Mouse (Mus musculus): Measurements from ENCODE around the gene 1700011L22Rik.

The 1700011L22Rik gene

DNA sequence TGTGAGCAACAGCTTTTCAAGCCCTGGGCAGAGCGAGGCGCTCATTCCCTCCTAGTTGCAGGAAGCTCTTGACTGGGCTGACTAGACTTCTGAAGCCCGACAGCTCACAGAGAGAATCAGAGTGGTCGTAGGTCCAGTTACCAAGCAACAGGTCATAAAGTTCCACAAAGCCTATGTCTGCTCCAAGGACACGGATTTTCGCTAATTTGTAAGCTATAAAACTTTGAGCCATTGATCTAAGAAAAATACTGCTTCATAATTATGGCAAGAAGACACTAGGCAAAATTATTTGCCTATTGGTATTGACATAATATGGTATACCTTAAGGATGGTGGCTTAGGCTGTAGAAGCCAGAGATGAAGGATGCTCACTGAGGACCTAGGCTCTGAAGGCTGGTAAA lies at the start of gene 1700011L22Rik:
1700011L22Rik (minus strand) TSS at position 101 of the 400 bp plus-strand sequence.
- DNase-seq: no peak

DNA sequence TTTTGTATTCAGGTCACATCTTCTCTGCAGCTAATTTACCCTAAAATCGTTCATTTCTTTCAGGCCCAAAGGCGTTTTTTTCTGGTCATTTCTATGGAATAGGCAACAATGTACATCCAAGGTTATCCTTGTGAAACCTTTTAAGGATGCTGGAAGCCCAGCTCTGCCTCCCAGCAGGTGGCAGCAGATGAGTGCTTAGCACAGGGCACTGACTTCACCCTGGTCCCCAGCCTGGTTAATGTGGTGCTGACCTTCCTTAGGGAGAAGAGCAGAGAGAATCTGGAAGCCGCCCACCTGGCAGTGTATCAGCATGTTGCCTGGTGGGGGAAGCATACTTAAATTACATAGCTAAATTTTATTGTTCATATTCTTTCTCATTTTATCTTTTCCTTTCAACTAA lies 49.4 kb upstream of the 1700011L22Rik start:
- DNase-seq: peak; percentile 76 to 78

DNA sequence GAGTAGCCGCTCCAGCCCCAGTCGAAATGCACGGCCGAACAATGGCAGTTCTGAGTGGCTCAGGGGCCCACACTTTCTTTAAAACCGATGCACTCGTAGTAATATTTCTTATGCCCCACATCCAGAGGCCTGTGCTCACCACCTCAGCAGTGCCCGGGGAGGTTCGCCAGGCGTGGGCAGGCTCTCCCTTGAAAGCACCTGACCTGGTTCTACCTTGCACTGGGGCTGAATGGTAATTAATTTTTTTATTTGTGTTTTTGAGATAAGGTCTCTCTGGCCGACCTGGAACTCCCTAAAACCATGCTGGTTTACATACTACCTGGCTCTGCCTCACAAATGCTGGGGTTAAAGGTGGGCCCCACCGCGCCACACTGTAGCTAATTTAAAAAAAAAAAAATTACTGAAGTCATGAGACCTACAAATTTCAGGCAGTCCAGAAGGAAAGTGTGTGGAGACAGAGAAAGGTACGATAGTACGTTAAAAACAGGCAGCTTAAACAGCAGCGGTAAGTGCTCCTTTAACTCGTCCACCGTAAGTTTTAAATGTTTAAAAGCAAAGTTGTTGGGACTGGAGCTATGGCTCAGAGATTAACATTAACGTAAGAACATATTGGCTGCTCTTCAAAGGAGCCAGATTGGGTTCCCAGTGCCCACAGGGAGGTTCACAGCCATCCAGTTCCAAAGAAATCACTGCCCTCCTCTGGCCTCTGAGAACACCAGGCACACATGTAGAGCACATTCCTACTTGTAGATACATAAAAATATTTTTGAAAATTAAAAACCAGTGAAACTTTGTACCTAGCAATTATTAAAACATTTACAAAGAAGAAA lies 47.1 kb upstream of the 1700011L22Rik start:
- no peak for DNase-seq

DNA sequence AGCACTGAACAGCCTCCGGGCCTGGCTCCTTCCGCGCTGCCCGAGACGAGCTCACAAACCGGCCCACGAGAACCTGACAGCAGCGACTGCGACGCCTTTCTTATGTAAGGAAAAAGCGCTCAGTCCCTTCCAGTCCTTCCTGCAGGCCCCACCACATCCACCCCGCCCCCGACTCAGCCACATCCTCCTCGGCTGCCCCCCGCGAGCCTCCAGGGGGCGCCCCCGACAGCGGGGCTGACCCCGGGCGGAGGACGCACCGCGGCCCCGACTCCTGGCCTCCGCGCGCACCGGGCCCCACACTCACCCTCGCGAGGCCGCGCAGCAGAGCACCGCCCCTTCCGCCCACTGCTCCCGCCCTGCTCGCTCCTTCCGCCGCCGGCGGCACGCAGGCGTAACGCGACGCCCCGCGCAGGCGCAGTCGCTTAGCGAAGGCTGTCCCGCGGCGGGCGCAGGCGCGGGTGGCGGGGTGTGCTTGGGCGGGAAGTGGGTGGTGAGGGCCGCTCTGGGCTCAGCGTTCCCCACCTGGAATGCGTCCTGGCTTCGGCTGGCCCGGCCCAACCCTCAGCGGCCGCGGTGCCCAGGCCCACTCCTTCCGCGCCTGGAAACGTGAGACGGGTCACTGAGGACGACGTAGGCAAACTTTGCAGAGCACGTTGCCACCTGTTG lies 46.4 kb upstream of the 1700011L22Rik start, which contains the start of gene Mmaa:
Mmaa (minus strand) TSS at position 328 of the 666 bp plus-strand sequence.
- peak; percentile 99 to 100 for DNase-seq

DNA sequence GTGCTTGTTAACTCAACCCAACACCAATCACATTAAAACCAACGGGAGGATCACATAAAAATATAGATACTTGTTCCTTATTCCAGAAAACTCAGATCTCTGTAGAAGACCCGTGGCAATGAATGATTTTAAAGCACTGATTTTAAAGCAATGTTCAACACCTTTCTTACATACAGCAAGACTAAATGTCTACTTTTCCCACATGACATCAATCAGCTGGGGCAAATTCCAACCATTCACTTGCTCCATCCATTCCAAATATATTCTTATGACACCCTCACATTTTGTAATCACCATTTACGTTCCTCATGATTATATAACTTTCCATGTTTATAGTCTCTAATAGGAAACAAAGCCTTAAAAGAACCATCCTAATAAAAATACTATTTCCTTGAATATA lies 45.5 kb upstream of the 1700011L22Rik start:
- DNase-seq: no peak

DNA sequence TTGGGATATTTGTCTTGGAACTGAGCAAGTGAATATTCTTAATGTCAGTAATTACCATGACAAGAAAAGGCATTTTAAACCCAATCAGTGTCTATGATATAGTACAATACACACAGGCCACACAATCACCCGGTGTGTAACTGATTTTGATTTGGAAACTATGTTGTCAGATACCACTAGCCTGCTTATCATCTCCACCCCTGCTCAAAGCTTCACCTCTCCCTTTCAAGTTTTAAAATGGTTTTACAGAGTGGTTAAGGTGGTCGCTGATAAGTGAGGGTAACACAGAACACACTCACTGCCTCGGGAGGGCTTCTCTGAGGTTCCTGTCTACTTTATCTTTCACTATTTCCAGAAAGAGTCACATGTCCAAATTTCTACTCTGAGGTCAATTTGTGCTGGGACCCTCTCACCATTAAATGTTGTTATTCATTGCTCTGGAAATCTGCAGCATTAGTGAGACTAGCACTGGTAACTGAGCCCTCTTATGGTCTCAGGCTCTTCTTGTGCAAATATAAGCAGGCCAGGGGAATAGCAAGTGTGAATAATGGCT lies 44.4 kb upstream of the 1700011L22Rik start:
- no peak for DNase-seq

DNA sequence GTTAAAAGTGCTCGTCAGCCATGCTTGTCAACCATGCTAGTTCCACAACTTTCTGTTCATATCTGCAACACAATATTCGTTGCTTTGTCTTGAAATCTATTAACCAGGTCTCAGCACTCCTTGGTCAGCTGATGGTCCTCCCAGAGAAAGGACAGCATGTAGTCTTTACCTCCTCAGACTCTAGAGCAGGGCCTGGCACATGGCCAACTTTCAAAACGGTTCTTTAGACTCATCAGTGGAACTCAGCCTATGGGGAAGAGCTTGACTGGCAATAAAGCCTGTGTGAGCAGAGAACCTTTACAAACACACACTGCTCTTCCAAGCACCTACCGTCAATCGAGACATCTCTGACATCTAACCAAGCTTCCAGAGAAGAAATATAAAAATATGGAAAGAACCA lies 41.2 kb upstream of the 1700011L22Rik start:
- no peak for DNase-seq

DNA sequence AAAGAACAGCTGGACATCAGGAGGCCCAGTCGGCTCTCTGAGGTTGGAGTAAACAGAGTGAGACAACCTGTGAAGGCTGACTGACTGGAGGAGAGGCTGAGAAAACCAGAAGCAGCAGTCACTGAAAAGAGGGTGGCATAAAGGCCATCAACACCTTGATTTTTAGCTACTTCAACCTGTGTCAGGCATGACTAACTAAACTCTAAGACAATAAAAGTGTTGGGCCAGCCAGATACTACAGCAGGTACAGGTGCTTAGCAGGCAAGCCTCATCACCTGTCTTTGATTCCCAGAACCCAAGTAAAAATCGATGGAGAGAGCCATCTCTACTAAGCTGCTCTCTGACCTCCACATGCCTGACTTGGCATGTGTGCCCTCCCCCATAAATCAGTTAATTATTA lies 40.3 kb upstream of the 1700011L22Rik start:
- DNase-seq: no peak

DNA sequence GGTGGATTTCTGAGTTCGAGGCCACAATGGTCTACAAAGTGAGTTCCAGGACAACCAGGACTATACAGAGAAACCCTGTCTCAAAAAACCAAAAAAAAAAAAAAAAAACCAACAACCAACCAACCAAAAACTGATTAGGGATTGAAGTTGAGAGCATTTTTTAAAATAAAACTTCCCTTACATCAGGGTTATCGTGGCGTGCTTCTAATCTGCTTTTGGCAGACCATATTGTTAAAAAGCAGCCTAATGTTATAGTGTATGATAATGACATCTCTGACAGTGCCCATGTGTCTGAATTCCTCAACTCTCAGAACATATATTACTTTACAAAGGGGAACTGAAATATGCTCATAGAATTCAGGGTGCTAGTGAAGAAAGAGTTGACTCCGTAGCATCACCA lies 39.9 kb upstream of the 1700011L22Rik start:
- DNase-seq: no peak

DNA sequence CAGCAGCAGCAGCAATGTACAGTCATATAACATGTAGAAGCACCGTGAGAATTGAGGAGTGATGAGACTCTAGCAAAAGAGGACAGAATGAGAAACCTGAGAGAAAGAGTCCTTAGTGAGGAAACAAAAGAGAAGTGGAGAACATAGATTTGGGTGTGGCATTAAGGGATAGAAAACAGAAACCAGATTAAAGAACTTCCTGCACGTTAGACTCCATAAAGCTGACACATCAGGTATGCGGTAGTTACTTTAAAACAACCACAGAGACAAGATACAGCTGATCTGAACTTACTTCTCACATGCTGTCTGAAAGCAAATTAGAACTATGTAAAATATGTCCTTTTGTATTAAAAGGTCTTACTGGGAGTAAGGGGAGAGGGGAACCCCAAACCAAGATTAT lies 38.1 kb upstream of the 1700011L22Rik start:
- no peak for DNase-seq

DNA sequence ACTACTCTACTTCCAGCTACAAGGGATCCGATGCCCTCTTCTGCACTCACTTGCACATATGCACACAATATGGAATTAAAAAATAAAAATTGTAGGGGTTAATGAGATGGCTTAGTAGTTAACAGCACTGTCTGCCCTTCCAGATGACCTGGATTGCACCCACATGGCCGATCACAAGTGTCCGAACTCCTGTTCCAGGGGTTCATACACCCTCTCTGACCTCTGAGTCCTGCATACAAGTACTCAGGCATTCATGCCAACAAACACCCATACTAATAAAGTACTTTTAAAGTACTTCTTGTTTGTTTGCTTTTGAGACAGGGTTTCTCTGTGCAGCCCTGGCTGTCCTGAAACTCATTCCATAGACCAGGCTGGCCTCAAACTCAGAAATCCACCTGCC lies 36.3 kb upstream of the 1700011L22Rik start:
- DNase-seq: no peak

DNA sequence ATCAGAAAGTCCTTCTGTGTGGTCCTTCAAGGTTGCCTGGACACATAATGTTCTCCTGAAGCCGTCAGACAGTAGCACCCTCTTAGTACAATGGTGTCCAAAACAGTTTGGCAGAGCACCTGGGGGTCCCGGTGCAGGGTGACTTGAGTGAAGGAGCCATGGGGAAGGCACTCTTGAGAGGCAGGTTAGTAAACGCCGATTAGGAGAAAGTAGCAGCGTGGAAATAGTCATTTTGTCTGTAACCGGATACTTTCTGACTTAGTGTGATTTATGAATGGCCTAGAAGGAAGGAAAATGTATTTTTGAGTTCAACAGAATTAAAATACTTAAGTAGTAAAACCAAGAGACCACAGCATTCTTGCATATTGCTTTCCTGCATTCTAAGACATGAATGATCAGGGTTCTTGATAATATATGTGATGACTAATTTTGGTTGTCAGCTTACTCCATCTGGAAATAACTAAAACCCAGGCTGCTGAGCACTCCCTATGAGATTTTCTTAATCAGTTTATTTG lies 33.1 kb upstream of the 1700011L22Rik start:
- no peak for DNase-seq

DNA sequence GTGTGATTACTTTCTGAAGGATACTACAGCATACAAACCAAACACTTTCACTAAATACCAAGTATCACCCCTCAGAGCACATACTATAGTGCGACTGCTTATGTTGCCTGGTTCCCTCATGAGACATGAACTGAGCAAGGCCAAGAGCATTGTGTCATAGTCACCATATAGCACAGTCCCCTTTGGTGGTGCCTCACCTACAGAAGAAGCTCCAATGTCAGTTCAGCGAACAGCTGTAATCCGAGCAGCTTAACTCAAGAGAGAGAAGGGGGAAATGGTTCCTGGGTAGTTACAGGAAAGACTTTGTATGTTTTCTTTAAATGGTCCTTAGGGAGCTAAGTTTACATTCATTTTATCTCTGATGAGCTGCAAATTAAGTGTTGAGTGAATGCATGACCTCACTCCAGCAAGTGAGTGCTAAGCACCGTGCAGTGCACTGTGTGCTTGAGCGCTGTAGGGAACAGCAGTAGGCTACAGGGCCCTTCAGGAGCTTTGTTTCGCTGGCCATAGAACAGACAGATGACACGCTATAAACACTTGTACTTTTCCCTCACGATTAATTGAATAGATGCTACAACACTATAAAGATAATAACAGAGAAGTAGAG lies 29.0 kb upstream of the 1700011L22Rik start:
- peak in 1 of 2 experiments; percentile 39 for DNase-seq

DNA sequence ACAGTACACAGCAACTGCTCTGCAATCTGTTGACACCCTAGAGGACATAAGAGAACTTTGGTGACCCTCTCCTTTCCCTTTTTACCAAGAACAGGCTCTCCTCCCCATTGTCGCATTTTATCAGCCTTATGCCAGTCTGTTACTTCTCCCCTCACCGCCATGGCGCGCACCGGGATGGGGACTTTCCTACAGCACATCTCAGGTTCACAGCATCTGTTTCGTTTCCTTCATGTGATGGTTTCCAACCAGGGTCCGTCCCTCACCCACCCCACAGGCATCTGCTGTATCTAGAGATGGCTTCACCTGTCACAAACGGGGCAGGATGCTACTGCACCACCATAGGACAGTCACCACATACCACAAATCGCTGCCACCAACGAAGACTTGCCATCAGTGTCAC lies 26.6 kb upstream of the 1700011L22Rik start:
- no peak for DNase-seq

DNA sequence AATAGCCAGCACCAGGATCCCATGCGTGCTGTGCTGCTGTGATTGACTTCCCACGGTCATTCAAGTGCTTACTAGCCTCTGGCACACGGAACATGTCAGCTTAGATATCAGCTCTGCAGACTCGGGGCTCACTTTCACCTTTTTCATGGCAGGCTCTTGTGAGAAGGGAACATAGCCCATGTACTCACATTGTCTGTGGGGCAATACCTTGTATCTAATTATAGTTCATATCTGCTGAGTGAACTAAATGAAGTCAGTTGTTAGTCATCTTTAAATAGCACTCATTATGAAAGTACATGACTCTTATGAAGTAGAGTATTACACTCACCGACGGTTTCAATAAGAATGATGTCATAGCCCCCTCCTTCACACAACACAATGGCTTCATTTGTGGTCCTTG lies 25.4 kb upstream of the 1700011L22Rik start:
- DNase-seq: no peak

DNA sequence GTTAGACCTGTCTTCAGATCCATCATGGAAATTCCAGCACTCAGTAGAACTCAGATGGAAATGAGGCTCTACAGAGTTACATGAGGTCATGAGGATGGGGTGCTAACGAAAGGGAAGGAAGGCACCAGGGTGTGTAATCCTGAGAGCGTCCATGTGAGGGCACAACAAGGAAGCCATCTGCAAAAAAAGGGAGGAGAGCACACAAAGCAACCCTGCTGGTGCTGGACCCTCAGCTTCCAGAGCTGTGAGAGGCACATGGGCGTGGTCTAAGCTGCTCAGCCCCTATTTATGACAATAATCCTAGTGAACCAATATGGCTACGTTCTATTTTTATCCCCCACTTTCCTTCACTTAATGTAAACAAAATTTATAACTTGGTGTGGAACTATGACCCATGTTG lies 24.3 kb upstream of the 1700011L22Rik start:
- no peak for DNase-seq

DNA sequence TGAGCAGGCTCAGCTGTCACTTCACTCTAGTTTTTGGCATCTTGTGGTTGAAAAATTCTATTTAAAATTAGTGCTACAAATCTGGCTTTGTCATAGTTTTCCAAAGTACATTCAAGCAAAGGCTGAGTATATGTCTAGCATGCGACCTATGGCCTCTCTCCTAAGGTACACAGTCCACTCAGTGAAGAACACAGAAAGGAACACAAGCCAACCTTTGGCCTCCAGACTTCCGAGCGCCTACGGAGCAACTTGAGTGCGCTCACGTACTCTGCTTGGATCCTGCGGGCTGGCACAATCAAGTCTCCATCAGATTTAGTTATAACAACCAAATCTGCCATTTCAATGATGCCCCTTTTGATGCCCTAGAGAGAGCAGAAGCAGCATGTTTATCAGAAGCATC lies 20.6 kb upstream of the 1700011L22Rik start:
- DNase-seq: no peak

DNA sequence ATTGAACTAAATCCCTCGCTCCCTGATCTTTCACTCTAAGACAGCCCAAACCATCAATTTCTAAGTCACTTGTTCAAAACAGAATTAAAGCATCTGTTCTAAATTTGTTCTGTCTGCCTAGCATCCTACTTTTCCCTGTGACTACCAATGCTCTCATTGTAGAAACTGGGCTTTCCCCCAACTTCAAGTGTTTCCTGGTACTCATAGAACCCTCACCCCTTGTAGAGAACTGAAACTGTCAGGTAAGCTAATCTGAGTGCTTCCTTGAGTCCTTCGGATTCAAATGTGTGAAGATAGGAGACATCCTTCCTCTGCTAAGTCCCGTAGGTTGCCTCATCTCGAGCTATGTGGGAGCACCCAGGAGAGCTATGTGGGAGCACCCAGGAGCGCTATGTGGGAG lies 13.6 kb upstream of the 1700011L22Rik start:
- DNase-seq: no peak

DNA sequence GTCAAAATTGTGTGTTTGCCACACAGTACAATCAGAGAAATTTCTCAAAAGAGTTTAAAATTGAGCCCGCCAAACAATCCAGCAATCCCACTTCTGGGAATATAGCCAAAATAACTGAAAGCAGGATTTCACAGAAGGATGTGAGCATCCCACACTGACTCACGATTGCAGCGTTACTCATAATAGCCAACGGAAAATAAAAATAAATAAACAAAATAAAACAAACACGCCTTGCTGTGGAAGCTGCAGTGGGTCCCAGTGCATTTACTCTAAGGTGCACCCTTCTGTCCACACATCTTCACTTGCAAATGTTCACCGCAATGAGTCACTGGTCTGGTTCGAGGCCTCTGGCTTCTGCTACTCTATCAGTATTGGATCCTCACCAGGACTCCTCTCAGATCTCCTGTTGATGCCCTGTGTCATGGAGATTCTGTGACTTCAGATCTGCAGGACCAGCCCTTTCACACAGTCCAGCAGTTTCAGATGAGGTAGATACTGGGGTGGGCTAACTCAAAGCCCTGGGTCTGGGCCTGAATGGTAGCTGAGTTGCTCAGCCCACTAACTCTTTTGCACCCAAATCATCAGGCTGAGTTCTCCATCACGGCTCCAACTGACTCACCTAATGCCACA lies 7.8 kb upstream of the 1700011L22Rik start:
- no peak for DNase-seq

DNA sequence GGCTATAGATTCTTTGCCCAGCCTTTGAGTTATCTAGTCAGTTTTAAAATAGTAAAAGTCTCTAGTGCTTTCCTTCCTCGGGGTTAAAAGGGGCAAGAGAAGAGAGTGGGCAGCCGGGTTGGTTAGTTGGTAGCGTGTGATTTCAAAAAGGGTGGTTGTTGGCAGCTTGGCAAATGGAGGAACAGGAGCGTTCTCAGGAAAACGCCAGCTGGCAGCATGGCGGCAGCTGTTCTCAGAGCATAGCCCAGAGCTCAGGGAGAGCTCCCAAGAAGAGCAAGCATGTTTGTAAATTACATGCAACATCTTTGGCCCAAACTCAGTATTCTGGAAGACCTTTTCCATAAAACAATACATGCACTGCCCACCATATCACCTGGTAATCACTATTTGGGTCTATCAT lies 5.4 kb upstream of the 1700011L22Rik start:
- no peak for DNase-seq

DNA sequence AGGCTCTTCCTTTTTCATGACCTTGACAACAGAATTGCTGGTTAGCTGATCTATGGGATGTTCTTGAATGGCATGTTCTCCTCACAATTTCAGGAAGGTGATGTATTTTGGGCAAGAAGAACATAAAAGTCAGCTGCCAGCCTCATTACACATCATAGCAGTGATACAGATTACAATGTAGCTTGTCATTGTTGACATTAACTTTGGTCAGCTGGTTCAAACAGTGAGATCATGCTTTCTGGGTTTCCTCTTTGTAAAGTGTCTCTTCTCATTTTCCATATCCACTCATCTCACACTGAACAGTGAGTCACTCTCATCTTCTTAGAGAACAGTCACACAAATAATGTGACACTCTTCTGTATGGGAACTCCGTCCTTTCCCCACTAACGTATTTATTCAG lies 4.9 kb downstream of the 1700011L22Rik start:
- no peak for DNase-seq

DNA sequence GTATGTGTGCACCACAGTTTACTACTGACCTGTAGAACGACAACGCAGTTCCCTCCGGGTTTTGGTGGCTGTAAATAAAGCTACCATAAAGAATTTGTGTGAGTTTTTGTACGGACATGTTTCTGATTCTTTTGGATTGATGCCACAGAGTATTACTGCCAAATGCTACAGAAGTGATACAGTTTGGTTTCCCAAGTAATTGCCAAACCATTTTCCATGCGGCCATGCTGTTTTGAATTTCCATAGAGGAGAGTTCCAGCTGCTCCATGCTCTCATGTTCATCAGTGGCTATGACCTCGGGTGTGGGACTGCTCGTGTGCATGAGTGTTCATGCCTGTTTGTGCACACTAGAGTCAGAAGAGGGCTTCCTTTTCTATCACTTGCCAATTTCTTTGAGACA lies 8.4 kb downstream of the 1700011L22Rik start:
- DNase-seq: no peak

DNA sequence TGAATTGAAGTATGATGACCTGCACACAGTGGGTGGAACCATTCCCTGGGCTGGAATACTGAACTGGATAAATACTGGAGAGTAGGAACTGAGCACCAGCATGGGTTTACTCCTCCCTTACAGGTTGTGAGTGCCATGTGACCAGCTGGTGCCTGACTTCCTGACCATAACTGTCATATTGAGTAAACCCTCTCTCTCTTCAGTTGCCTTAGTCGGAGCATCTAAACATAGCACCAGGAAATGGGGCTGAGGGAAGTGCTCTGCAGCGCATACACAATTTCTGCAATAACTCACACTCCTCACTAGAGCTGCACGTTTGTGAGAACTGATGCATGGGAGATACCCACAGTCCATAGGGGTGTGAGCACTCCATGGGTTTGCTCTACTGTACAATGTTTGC lies 9.1 kb downstream of the 1700011L22Rik start:
- no peak for DNase-seq

Measured in lung, postnatal 4 days (tissue).